Mouse (Mus musculus) cerebellum, postnatal 14 days (tissue): ENCODE results near the gene Adam29.

Experiments used
- DNase-seq, 2 experiments: peaks; one replicate each; pipeline ENCODE4 v3.0.0; 2021; ENCODE audit warnings: mixed read lengths in 2 of 2

Gene Adam29

DNA sequence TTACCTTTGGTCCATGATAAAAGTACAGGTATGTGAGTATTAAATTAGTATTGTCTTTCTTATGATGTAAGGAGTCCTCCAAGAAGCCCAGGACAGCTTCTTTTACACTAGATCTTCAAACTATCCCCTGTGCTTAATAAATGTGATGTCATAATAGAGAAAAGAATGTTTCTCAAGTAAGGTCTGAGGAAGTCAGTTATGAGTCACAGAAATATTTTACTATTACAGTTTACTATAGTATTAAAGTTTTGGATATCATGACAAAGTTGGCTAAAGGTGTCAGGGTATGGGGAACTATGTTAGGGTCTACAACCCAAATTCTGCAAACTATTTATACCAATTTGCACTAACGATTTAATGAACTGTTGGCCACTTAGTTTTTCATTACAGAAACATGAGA is at the start of gene Adam29:
Gene Adam29 (minus strand): TSS at position 101 of the 400 bp plus-strand sequence.
- DNase-seq = no peak

GRCm38 (mm10) chr8:55940526-55940880 is 33.8 kb upstream of the Adam29 start:
- DNase-seq = no peak

DNA sequence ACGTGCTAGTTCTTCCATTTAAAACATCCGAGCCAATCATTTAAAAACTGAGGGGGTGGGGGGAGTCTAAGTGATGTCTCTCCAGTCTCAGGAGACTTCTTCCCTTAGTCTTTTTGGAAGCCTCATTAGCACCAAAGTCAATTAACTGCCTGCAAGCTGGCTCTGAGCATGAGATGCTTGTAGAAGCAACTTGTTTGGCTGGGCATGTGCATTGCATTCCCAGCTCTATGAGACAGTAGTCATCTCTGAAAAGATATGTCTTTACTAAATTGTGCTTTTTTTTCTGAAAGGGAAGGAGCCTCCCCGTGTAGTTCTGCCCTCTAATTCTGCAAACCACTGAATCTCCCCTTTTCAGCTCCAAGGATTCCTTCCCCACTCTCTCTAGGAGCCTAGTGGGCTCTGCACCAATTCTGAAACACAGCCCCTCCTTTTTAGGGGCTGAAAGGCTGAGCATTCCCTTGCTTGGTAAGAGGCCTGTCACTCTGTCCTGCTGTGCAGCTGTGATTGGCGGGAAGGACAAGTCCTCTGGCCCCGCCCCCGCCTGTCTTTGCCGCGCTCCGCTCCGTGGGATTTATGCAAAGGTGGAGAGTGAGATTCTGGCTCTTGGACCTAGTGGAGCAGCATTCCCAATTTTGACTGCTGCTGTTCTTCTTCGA is 33.2 kb upstream of the Adam29 start, which contains the start of gene Glra3:
Gene Glra3 (plus strand): TSS at position 591 of the 656 bp plus-strand sequence.
- DNase-seq = peak; percentile 60 to 69
